Mouse (Mus musculus) ES-CJ7 (cell line): ENCODE measurements at regions not wholly inside any gene's neighbourhood (a gene's known extent, or its start where the extent isn't known, plus 50 kb on each side); places are given as distances from the start of the nearest gene placed in this dataset.

ENCODE experiments used
- DNase-seq: peaks from one replicate; pipeline ENCODE4 v3.0.0; 2011; ENCODE audit warnings: low read depth, low spot score

GRCm38 (mm10) chr5:33512253-33512884 lies 78.6 kb upstream of the Nkx1-1 start:
- DNase-seq, result no peak

GRCm38 (mm10) chr5:33511529-33512252 lies 77.9 kb upstream of the Nkx1-1 start:
- no peak for DNase-seq

GRCm38 (mm10) chr5:33505786-33506185 lies 72.0 kb upstream of the Nkx1-1 start:
- DNase-seq, result no peak

- DNase-seq, result no peak
Measured at GRCm38 (mm10) chr5:33501735-33502495, 68.1 kb upstream of the Nkx1-1 start.

- DNase-seq, result peak; percentile 36
Measured at GRCm38 (mm10) chr5:33501211-33501610, 67.4 kb upstream of the Nkx1-1 start.

GRCm38 (mm10) chr5:33495900-33496529 lies 62.2 kb upstream of the Nkx1-1 start:
- DNase-seq, result peak; percentile 83

- no peak for DNase-seq
Measured at GRCm38 (mm10) chr5:33495276-33495675, 61.5 kb upstream of the Nkx1-1 start.

GRCm38 (mm10) chr5:33492604-33493315 lies 59.0 kb upstream of the Nkx1-1 start:
- DNase-seq, result peak; percentile 38

- no peak for DNase-seq
Measured at GRCm38 (mm10) chr5:33489286-33489685, 55.5 kb upstream of the Nkx1-1 start.

GRCm38 (mm10) chr5:33488152-33488561 lies 54.4 kb upstream of the Nkx1-1 start:
- DNase-seq, result no peak

- DNase-seq, result no peak
Measured at GRCm38 (mm10) chr5:33485765-33486164, 52.0 kb upstream of the Nkx1-1 start.
